Mouse (Mus musculus) lung, adult 2 months (tissue): ENCODE measurements around the gene Rftn1. TPM values are rescaled to one million over a fixed set of nuclear protein-coding genes. Genes with fewer than 3 reads are reported as not detected.
"Not testable (repeated sequence)": the region's sequence is repeated elsewhere in the genome, so short reads cannot be mapped to it uniquely, and the experiment has no call there.

Experiments used
- DNase-seq: peaks from one replicate; pipeline ENCODE4 v3.0.0; 2022
- H3K4me1 ChIP-seq: fragments of 200-500 bp; 2 replicates; pipeline ENCODE4 v1.6.1; 2011; ENCODE audit warnings: low read length; ENCODE audit not compliant: control insufficient read depth, insufficient read depth
- H3K4me3 ChIP-seq: fragments of 200-500 bp; replicated peaks from 2 replicates; pipeline ENCODE3; 2011; ENCODE audit warnings: low read depth, mild to moderate bottlenecking, control low read depth, low read length; ENCODE audit errors: extremely low read depth
- CTCF ChIP-seq: fragments of 200-500 bp; IDR thresholded peaks from 2 replicates; pipeline ENCODE4 v1.5.1; 2011; ENCODE audit warnings: mild to moderate bottlenecking, low read length, control low read depth; ENCODE audit not compliant: insufficient read depth
- POLR2A ChIP-seq: fragments of 200-500 bp; IDR thresholded peaks from 2 replicates; pipeline ENCODE4 v1.6.1; 2011; ENCODE audit warnings: low read depth, mild to moderate bottlenecking, control low read depth, low read length, borderline replicate concordance; ENCODE audit errors: extremely low read depth
- WGBS: fragments of 180-500 bp; shearing (Covaris S2); methylation state at CpG from one replicate; pipeline ENCODE4 v1.1.7; 2018; 5-methylcytosine and 5-hydroxymethylcytosine counted together
- polyA plus RNA-seq: library from polyadenylated mRNA; depleted of rRNA; stranded (reverse); fragments of >200 nt; gene quantifications from 2 replicates; pipeline ENCODE4 v1.2.3, GENCODE M21; 2012

Rftn1 gene
- polyA plus RNA-seq, 1 experiment, result 32.4 TPM

DNA sequence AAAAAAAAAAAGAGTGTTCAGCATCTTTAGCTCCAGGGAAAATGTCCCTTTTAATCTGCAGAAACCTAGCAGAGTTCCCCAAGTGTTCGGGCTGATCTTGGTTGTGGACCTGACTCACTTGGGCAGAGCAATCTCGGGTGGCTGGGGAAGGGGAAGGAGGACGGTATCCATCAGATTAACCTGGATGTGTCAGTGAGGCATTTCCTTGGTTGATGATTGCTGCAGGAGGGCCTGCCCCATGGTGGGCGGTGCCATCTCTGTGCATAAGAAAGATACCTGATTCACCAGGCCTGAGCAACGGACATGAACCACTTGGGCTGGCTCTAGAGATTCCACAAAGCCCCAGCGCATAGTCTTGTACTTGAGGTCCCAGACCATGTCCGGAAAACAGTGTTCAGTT lies 36.9 kb upstream of the Rftn1 start:
- no peak for TF ChIP-seq CTCF
- TF ChIP-seq POLR2A, result no peak
- Histone ChIP-seq H3K4me1 (no peaks in the 10 kb centered on the region), H3K4me3 (no peak overlapping the region)
- DNase-seq, result no peak
- 78% methylated on average over 7 of the region's 7 CpGs for WGBS

DNA sequence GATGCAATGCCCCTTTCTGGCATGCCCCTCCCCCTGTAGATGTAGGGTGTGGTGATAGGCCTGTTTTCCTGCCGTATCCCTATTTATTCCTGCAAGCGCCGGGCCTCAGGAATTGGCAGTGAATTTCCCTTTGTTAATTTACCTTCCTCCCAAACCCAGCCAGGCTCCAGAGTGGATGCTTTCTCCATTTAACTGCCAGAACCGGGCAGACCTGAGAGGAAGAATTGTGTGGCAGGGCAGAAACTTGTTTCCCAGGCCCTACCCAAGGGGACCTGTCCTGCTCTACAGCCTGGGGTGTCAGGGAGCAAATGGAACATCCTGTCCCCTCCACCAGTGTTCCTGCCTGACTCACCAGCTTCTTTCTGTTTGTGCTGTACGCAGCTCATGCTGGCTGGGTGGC lies 34.2 kb upstream of the Rftn1 start:
- no peak for TF ChIP-seq POLR2A
- no peak for TF ChIP-seq CTCF
- DNase-seq, result no peak
- H3K4me3 ChIP-seq, result no peak overlapping the region
- H3K4me1 ChIP-seq, result no peaks in the 10 kb centered on the region
- 55% methylated on average over 5 of the region's 5 CpGs for WGBS

DNA sequence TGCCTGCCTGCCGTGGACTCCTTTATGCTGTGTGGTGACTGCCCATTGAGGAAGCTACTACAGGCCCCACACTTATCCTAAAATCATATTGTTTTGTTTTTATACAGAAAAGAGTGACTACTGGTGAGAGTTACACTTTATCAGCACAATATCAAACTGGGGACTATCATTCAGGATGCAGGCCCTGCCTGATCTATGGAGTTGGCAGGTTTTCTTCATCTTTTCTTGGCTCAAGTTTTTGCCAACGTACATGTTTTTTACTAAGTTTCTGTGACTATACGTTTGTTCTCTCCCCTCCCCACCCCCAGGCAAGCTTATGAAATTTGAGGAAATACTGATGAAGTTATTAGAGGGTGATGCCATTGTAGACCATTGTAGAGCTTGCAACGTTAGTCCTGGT lies 27.5 kb upstream of the Rftn1 start:
- no peak for DNase-seq
- 71% methylated on average over 4 of the region's 4 CpGs for WGBS
- H3K4me1 ChIP-seq, result no peaks in the 10 kb centered on the region
- no peak overlapping the region for H3K4me3 ChIP-seq
- no peak for TF ChIP-seq POLR2A
- TF ChIP-seq CTCF, result no peak

DNA sequence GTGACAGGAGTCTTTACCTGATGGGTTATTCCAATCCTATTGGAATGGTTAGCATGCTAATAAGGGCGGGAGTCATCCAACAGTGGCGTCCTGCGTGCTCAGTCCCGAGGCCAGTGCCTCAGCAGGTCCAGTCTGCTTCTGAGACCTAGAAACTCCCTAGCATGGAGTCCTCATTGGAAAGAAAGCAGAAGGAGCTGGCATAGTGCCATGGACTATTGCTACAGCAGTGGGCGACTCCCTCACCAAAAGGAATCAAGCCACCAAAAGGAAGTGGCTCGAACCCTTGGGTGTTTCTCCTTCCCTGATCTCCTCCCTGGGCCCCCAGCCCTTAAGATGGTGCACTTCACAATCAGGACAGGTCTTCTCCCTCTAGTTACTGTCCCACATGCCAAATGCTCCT lies 24.6 kb upstream of the Rftn1 start:
- H3K4me3 ChIP-seq, result no peak overlapping the region
- WGBS, result 73% methylated on average over 6 of the region's 6 CpGs
- DNase-seq, result no peak
- no peaks in the 10 kb centered on the region for H3K4me1 ChIP-seq
- TF ChIP-seq POLR2A (no peak), CTCF (no peak)

DNA sequence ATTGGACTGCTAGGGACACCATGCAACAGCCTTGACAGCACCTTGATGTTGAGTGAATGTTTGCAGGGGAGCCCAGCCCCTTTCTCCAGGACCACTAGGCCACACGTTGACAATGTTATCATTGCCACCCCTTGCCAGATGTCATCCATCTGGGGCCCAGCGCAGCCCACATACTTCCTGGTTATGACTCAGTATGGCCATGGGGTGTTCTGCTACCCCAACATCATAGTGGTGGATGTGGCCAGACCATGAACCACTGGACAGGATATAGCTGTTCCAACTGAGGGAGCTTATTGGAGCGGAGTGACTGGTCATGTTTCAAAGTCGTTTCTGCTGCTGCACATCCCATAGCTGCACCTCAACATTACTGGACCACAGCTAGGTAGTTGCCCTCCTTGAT lies 22.6 kb upstream of the Rftn1 start:
- TF ChIP-seq CTCF (no peak), POLR2A (no peak)
- no peak for DNase-seq
- H3K4me3 ChIP-seq, result no peak overlapping the region
- WGBS, result 72% methylated on average over 4 of the region's 4 CpGs
- no peaks in the 10 kb centered on the region for H3K4me1 ChIP-seq

DNA sequence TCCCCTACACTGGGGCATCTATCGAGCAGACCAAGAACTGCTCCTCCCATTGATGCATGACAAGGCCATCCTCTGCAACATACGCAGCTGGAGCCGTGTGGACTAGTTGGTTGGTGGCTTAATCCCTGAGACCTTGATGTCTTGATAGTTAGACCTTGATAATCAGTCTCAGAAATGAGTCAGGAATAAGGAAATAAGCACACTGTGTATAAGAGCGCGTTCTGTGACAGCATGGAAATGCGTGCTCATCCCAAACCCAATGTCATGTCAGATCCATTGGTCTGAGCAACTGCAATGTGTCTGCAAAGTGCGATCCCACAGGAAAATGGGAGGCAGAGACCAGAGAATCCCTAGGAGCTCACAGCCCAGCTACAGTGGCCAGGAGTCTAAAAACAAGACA lies 21.3 kb upstream of the Rftn1 start:
- Histone ChIP-seq H3K4me1 (no peaks in the 10 kb centered on the region), H3K4me3 (no peak overlapping the region)
- TF ChIP-seq CTCF (no peak), POLR2A (no peak)
- DNase-seq, result no peak
- WGBS, result 92% methylated on average over 7 of the region's 7 CpGs

DNA sequence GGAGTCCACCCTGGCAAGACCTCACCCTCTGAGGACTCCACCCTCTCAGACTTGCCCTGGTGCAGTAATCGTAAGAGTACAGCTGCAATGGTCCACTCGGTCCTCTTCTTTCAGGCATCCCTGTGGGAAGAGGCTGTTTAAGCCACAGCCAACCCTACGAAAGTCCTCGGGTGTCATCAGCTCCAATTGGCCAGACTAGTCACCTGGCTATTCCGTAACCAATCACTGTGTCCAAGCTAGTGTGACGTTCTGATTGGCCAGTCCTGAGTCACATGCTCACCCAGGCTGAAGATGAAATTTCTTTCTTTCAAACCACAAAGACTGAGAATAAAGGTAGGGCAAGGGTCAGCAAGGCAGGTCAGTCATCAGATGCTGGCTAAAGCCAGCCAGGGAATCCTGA lies 19.4 kb upstream of the Rftn1 start:
- Histone ChIP-seq H3K4me1 (no peaks in the 10 kb centered on the region), H3K4me3 (no peak overlapping the region)
- TF ChIP-seq CTCF (no peak), POLR2A (no peak)
- WGBS, result 84% methylated on average over 6 of the region's 6 CpGs
- no peak for DNase-seq

DNA sequence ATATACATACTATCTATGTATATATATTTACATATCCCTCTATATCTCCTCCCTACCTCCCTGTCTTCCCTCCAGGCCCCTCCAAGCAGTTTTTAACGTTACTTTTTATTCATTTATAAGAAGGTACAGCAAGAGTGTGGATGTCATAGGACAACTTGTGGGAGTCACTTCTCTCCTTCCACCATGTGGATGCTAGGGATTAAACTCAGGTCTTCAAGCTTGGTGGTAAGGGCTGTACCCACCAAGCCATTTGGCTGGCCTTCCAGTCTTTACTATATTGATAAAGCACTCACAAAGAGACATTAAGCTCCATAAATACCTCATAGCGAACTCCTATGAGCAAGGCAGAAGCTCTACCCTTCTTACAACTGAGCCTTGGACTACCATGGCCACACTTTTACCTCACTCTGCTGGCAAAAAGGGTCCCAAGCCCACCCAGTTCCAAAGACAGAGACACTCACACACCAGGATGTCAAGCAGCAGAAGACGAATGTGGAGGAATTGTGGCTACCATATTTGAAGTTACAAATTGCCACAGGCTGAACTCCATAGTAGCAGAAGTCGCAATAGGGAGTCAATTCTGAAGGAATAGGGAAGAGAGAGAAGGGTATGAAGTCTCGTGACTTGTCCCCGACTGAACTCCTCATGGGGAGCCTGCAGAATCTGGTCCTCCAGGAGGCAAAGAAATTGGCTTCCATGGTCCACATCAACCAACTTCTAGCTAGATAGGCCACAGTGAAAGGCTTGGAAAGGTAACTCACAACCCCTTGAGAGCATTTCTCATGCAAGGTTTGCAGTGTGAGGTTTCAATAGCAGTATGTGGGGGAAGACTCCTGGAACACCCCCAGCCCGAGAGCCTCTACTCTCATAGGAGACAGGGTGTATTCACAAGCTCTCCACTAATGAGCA lies 17.9 kb upstream of the Rftn1 start:
- TF ChIP-seq POLR2A (no peak), CTCF (no peak)
- no peaks in the 10 kb centered on the region for H3K4me1 ChIP-seq
- no peak for DNase-seq
- no peak overlapping the region for H3K4me3 ChIP-seq
- WGBS, result 88% methylated on average over 7 of the region's 7 CpGs

DNA sequence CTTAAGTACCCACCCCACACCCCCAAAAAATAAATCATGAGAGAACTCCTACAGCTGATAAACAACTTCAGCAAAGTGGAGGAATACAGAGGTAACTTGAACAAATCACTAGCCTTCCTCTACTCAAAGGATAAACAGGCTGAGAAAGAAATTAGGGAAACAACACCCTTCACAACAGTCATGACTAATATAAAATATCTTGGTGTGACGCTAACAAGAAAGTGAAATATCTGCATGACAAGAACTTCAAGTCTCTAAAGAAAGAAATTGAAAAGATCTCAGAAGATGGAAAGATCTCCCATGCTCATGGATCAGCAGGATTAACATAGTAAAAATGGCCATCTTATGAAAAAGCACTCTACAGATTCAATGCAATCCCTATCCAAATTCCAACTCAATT lies 15.8 kb upstream of the Rftn1 start:
- H3K4me1 ChIP-seq, H3K4me3 ChIP-seq, DNase-seq: not testable (repeated sequence)
- 91% methylated on average over 1 of the region's 1 CpGs for WGBS

DNA sequence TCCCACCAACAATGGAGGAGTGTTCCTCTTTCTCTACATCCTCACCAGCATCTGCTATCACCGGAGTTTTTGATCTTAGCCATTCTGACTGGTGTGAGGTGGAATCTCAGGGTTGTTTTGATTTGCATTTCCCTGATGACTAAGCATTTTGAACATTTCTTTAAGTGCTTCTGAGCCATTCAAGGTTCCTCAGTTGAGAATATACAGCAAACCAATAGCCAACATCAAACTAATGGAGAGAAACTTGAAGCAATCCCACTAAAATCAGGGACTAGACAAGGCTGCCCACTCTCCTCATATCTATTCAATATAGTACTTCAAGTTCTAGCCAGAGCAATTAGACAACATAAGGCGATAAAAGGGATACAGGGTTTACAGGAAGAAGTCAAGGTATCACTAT lies 15.4 kb upstream of the Rftn1 start:
- WGBS, result 70% methylated on average over 2 of the region's 2 CpGs
- not testable (repeated sequence) for H3K4me3 ChIP-seq, H3K4me1 ChIP-seq, DNase-seq
